Mouse (Mus musculus) heart, postnatal 0 days (tissue): ENCODE data around the gene Baz2a. TPM values are rescaled to one million over a fixed set of nuclear protein-coding genes. Genes with fewer than 3 reads are reported as not detected.
A peak's percentile ranks its signal among the peaks of the same experiment; 100 is the strongest.

Experiments
- ATAC-seq: fragments of 200-750 bp; cut with Nextera tagmentation; 2 replicates; pipeline ENCODE4 v1.8.0; 2017; ENCODE audit warnings: low read depth, moderate number of reproducible peaks, moderate library complexity; ENCODE audit not compliant: insufficient read depth
- DNase-seq: peaks from one replicate; pipeline ENCODE4 v3.0.0-alpha.2; 2016; ENCODE audit warnings: low spot score
- H3K27ac ChIP-seq: fragments of 300-500 bp; sonication (generic); 2 replicates; pipeline ENCODE4 v1.5.1; 2014; ENCODE audit warnings: low read depth, mild to moderate bottlenecking
- H3K27me3 ChIP-seq: fragments of 300-500 bp; sonication (generic); 2 replicates; pipeline ENCODE4 v1.6.1; 2014; ENCODE audit warnings: low read length, mixed read lengths; ENCODE audit not compliant: control insufficient read depth, insufficient read depth
- H3K36me3 ChIP-seq: fragments of 300-500 bp; sonication (generic); replicated peaks from 2 replicates; pipeline ENCODE4 v1.6.1; 2014; ENCODE audit warnings: low read length, mixed read lengths; ENCODE audit not compliant: control insufficient read depth, insufficient read depth
- H3K4me1 ChIP-seq: fragments of 300-500 bp; sonication (generic); 2 replicates; pipeline ENCODE4 v1.6.1; 2014; ENCODE audit warnings: antibody characterized with exemption; ENCODE audit not compliant: control insufficient read depth, insufficient read depth
- H3K4me2 ChIP-seq: fragments of 300-500 bp; sonication (generic); 2 replicates; pipeline ENCODE4 v1.6.1; 2014; ENCODE audit warnings: low read depth, mild to moderate bottlenecking, low read length, moderate library complexity
- H3K4me3 ChIP-seq: fragments of 300-500 bp; sonication (generic); 2 replicates; pipeline ENCODE4 v1.5.1; 2014; ENCODE audit warnings: low read depth, low read length
- H3K9ac ChIP-seq: fragments of 300-500 bp; sonication (generic); replicated peaks from 2 replicates; pipeline ENCODE4 v1.6.1; 2014; ENCODE audit warnings: low read depth, low read length, mixed read lengths
- H3K9me3 ChIP-seq: fragments of 300-500 bp; sonication (generic); replicated peaks from 2 replicates; pipeline ENCODE4 v1.6.1; 2016; ENCODE audit warnings: low read length; ENCODE audit not compliant: control insufficient read depth
- CTCF ChIP-seq: IDR thresholded peaks from 2 replicates; pipeline ENCODE4 v1.5.1; 2016; ENCODE audit warnings: antibody characterized with exemption, control low read depth, low read depth
- EP300 ChIP-seq: IDR thresholded peaks from 2 replicates; pipeline ENCODE4 v1.6.1; 2016; ENCODE audit warnings: antibody characterized with exemption, low read depth
- WGBS: fragments of 180-500 bp; shearing (Covaris S2); extraction: QIAGEN DNeasy Blood & Tissue Kit; methylation state at CpG from one replicate; pipeline ENCODE4 v1.1.7; 2014; 5-methylcytosine and 5-hydroxymethylcytosine counted together
- microRNA counts: library from miRNA; unstranded; fragments of <30 nt; microRNA quantifications from one replicate; lab custom pipeline; 2015
- microRNA-seq: library from miRNA; unstranded; fragments of <30 nt; microRNA quantifications from one replicate; pipeline ENCODE4, GENCODE M21; 2016
- polyA plus RNA-seq: library from polyadenylated mRNA; unstranded; fragments of >200 nt; fragmentation: Nextera tagmentation; extraction: Ambion mirVana; gene quantifications from 2 replicates; pipeline ENCODE4 v1.2.1, GENCODE M21; 2015
- total RNA-seq: library from RNA; depleted of rRNA; stranded (reverse); fragments of >200 nt; gene quantifications from 2 replicates; pipeline ENCODE4 v1.2.3, GENCODE M21; 2014; ENCODE audit warnings: low replicate concordance; rRNA removed

The Baz2a gene
- total and polyA plus RNA-seq, 2 experiments from 2014 or later, result 7.7 to 15.8 TPM

GRCm38 (mm10) chr10:128175302-128175701, 83.9 kb downstream of the Baz2a start:
- WGBS, result 5% methylated on average over 3 of the region's 3 CpGs
- Histone ChIP-seq H3K4me2 (peak overlapping the region; percentile 83), H3K4me1 (peaks cover 13% of the 10 kb centered on the region), H3K27ac (peak overlapping the region; percentile 89; the same call in 1 of the 2 replicates), H3K4me3 (peak overlapping the region; percentile 64), H3K27me3 (no peaks in the 10 kb centered on the region), H3K9me3 (no peaks in the 10 kb centered on the region), H3K9ac (peak overlapping the region; percentile 64), H3K36me3 (no peaks in the 10 kb centered on the region)
- no peak for ATAC-seq
- TF ChIP-seq EP300, result no peak
- DNase-seq, result no peak

GRCm38 (mm10) chr10:128175996-128176755, 84.8 kb downstream of the Baz2a start:
- H3K27ac ChIP-seq, result peak overlapping the region; percentile 89
- no peak for TF ChIP-seq CTCF
- 0 out of 2 replicates have a peak, but pooled peaks have one; percentile 65 for TF ChIP-seq EP300
- no peaks in the 10 kb centered on the region for H3K36me3 ChIP-seq
- H3K9me3 ChIP-seq, result no peaks in the 10 kb centered on the region
- H3K4me3 ChIP-seq, result peak overlapping the region; percentile 64
- peak overlapping the region; percentile 83 for H3K4me2 ChIP-seq
- WGBS, result under 1% methylated on average over 17 of the region's 17 CpGs
- peak; percentile 89 for ATAC-seq
- peak overlapping the region; percentile 64 for H3K9ac ChIP-seq
- DNase-seq, result peak; percentile 94
- H3K27me3 ChIP-seq, result no peaks in the 10 kb centered on the region
- H3K4me1 ChIP-seq, result peaks cover 13% of the 10 kb centered on the region

- Histone ChIP-seq H3K9ac (no peak overlapping the region), H3K27me3 (no peaks in the 10 kb centered on the region), H3K9me3 (no peaks in the 10 kb centered on the region), H3K27ac (peak overlapping the region; percentile 20; the same call in 1 of the 2 replicates), H3K4me3 (no peak overlapping the region), H3K36me3 (no peaks in the 10 kb centered on the region), H3K4me2 (no peak overlapping the region), H3K4me1 (peaks cover 13% of the 10 kb centered on the region)
- no peak for TF ChIP-seq EP300
- no peak for TF ChIP-seq CTCF
- DNase-seq (no peak), ATAC-seq (no peak)
- WGBS, result 84% methylated on average over 4 of the region's 4 CpGs
These were observed 85.9 kb downstream of the Baz2a start for GRCm38 (mm10) chr10:128177316-128177715.

MicroRNA genes within 50 kb of the gene (microRNA counts, 519-probe panel; counts per million panel counts)
- microRNA mmu-miR-677 (lab: Ali Mortazavi, UCI), result not detected

Small RNAs within 50 kb of the gene (microRNA-seq; reads per million reads assigned to microRNA genes)
- 35.9 reads per million, percentile 43 among the genes with 10 or more reads in this experiment for gene Mir677

Other genes with a start within 250 kb of the Baz2a start
- gene Rdh19, start 241.6 kb upstream of the Baz2a start, total RNA-seq, result not detected in 2 replicates
- not detected in 2 replicates for gene Rdh19, start 241.6 kb upstream of the Baz2a start, polyA plus RNA-seq
- gene Rdh16f2, start 225.1 kb upstream of the Baz2a start, total RNA-seq, result not detected in 2 replicates
- gene Rdh16f2, start 225.1 kb upstream of the Baz2a start, polyA plus RNA-seq, result not detected in 2 replicates
- gene Rdh7, start 202.8 kb upstream of the Baz2a start, total RNA-seq, result 0.46 TPM in 1 of 2 replicates, not detected in the other
- gene Rdh7, start 202.8 kb upstream of the Baz2a start, polyA plus RNA-seq, result not detected in 2 replicates
- gene Sdr9c7, start 193.1 kb upstream of the Baz2a start, total RNA-seq, result not detected in 2 replicates
- not detected in 2 replicates for gene Sdr9c7, start 193.1 kb upstream of the Baz2a start, polyA plus RNA-seq
- not detected in 2 replicates for gene Hsd17b6, start 84.0 kb upstream of the Baz2a start, total RNA-seq
- gene Hsd17b6, start 84.0 kb upstream of the Baz2a start, polyA plus RNA-seq, result not detected in 2 replicates
- gene Prim1, start 76.4 kb upstream of the Baz2a start, total RNA-seq, result 10.0 and 21.1 TPM in 2 replicates
- gene Prim1, start 76.4 kb upstream of the Baz2a start, polyA plus RNA-seq, result 16.1 and 19.1 TPM in 2 replicates
- 307 and 346 TPM in 2 replicates for gene Naca, start 56.0 kb upstream of the Baz2a start, total RNA-seq
- 370 and 382 TPM in 2 replicates for gene Naca, start 56.0 kb upstream of the Baz2a start, polyA plus RNA-seq
- gene Ptges3, start 32.6 kb upstream of the Baz2a start, total RNA-seq, result 48.4 and 59.2 TPM in 2 replicates
- 209 and 211 TPM in 2 replicates for gene Ptges3, start 32.6 kb upstream of the Baz2a start, polyA plus RNA-seq
- 19,517 and 23,614 TPM in 2 replicates for gene Atp5b, start 8.3 kb upstream of the Baz2a start, total RNA-seq
- gene Atp5b, start 8.3 kb upstream of the Baz2a start, polyA plus RNA-seq, result 9,758 and 9,784 TPM in 2 replicates
- gene Rbms2, start 88.7 kb downstream of the Baz2a start, total RNA-seq, result 41.9 and 59.4 TPM in 2 replicates
- gene Rbms2, start 88.7 kb downstream of the Baz2a start, polyA plus RNA-seq, result 29.0 and 29.9 TPM in 2 replicates
- gene Gls2, start 102.9 kb downstream of the Baz2a start, total RNA-seq, result not detected in 2 replicates
- 0.14 and 0.33 TPM in 2 replicates for gene Gls2, start 102.9 kb downstream of the Baz2a start, polyA plus RNA-seq
- gene Spryd4, start 120.2 kb downstream of the Baz2a start, total RNA-seq, result 83.9 and 93.1 TPM in 2 replicates
- 45.8 and 50.1 TPM in 2 replicates for gene Spryd4, start 120.2 kb downstream of the Baz2a start, polyA plus RNA-seq
- not detected in 2 replicates for gene Mip, start 134.3 kb downstream of the Baz2a start, total RNA-seq
- gene Mip, start 134.3 kb downstream of the Baz2a start, polyA plus RNA-seq, result not detected in 2 replicates
- gene Timeless, start 140.5 kb downstream of the Baz2a start, total RNA-seq, result 7.9 and 15.2 TPM in 2 replicates
- gene Timeless, start 140.5 kb downstream of the Baz2a start, polyA plus RNA-seq, result 10.5 and 11.1 TPM in 2 replicates
- gene Apon, start 162.5 kb downstream of the Baz2a start, total RNA-seq, result not detected in 2 replicates
- 0.14 TPM in 1 of 2 replicates, not detected in the other for gene Apon, start 162.5 kb downstream of the Baz2a start, polyA plus RNA-seq
- not detected in 2 replicates for gene Apof, start 177.1 kb downstream of the Baz2a start, total RNA-seq
- gene Apof, start 177.1 kb downstream of the Baz2a start, polyA plus RNA-seq, result not detected in 2 replicates
- gene Stat2, start 179.0 kb downstream of the Baz2a start, total RNA-seq, result 8.2 and 10.0 TPM in 2 replicates
- gene Stat2, start 179.0 kb downstream of the Baz2a start, polyA plus RNA-seq, result 6.0 and 6.2 TPM in 2 replicates
- gene Il23a, start 207.2 kb downstream of the Baz2a start, total RNA-seq, result 6.6 and 6.8 TPM in 2 replicates
- gene Il23a, start 207.2 kb downstream of the Baz2a start, polyA plus RNA-seq, result 4.7 and 5.2 TPM in 2 replicates
- gene Pan2, start 211.8 kb downstream of the Baz2a start, total RNA-seq, result 19.6 and 24.1 TPM in 2 replicates
- gene Pan2, start 211.8 kb downstream of the Baz2a start, polyA plus RNA-seq, result 12.5 and 13.4 TPM in 2 replicates
- gene Cnpy2, start 230.9 kb downstream of the Baz2a start, total RNA-seq, result 24.7 and 49.9 TPM in 2 replicates
- 170 and 190 TPM in 2 replicates for gene Cnpy2, start 230.9 kb downstream of the Baz2a start, polyA plus RNA-seq
- 796 and 830 TPM in 2 replicates for gene Cs, start 246.2 kb downstream of the Baz2a start, total RNA-seq
- 590 and 625 TPM in 2 replicates for gene Cs, start 246.2 kb downstream of the Baz2a start, polyA plus RNA-seq